Mouse (Mus musculus) intestine, embryonic 14.5 days (tissue): ENCODE measurements at regions not wholly inside any gene's neighbourhood (a gene's known extent, or its start where the extent isn't known, plus 50 kb on each side); places are given as distances from the start of the nearest gene placed in this dataset.

Source experiments
- ATAC-seq: fragments of 200-750 bp; cut with Nextera tagmentation; replicated peaks from 2 replicates; pipeline ENCODE4 v1.8.0; 2017; ENCODE audit warnings: low read depth, moderate number of reproducible peaks, moderate TSS enrichment, moderate library complexity; ENCODE audit not compliant: low FRiP score, low TSS enrichment
- DNase-seq: peaks from one replicate; pipeline ENCODE4 v3.0.0-alpha.2; 2018; ENCODE audit warnings: low spot score
- H3K27ac ChIP-seq: fragments of 300-500 bp; sonication (generic); 2 replicates; pipeline ENCODE4 v1.5.1; 2014; ENCODE audit warnings: low read depth, mild to moderate bottlenecking, control low read depth
- H3K27me3 ChIP-seq: fragments of 300-500 bp; sonication (generic); replicated peaks from 2 replicates; pipeline ENCODE4 v1.6.1; 2014; ENCODE audit warnings: low read length, control low read depth; ENCODE audit not compliant: control insufficient read depth, insufficient read depth
- H3K36me3 ChIP-seq: fragments of 300-500 bp; sonication (generic); 2 replicates; pipeline ENCODE4 v1.6.1; 2014; ENCODE audit warnings: low read length, control low read depth; ENCODE audit not compliant: control insufficient read depth, insufficient read depth
- H3K4me1 ChIP-seq: fragments of 300-500 bp; sonication (generic); replicated peaks from 2 replicates; pipeline ENCODE4 v1.6.1; 2014; ENCODE audit warnings: low read length, control low read depth, mixed read lengths; ENCODE audit not compliant: control insufficient read depth, insufficient read depth
- H3K4me2 ChIP-seq: fragments of 300-500 bp; sonication (generic); 2 replicates; pipeline ENCODE4 v1.6.1; 2014; ENCODE audit warnings: low read length
- H3K4me3 ChIP-seq: fragments of 300-500 bp; sonication (generic); 2 replicates; pipeline ENCODE4 v1.5.1; 2014; ENCODE audit warnings: low read depth, low read length, control low read depth, mixed read lengths
- H3K9ac ChIP-seq: fragments of 300-500 bp; sonication (generic); 2 replicates; pipeline ENCODE4 v1.6.1; 2014; ENCODE audit warnings: mild to moderate bottlenecking, low read length
- H3K9me3 ChIP-seq: fragments of 300-500 bp; sonication (generic); 2 replicates; pipeline ENCODE4 v1.6.1; 2016; ENCODE audit warnings: low read length, control low read depth; ENCODE audit not compliant: control insufficient read depth
- WGBS: fragments of 180-500 bp; shearing (Covaris S2); extraction: QIAGEN DNeasy Blood & Tissue Kit; methylation state at CpG from one replicate; pipeline ENCODE4 v1.1.7; 2014; 5-methylcytosine and 5-hydroxymethylcytosine counted together

DNA sequence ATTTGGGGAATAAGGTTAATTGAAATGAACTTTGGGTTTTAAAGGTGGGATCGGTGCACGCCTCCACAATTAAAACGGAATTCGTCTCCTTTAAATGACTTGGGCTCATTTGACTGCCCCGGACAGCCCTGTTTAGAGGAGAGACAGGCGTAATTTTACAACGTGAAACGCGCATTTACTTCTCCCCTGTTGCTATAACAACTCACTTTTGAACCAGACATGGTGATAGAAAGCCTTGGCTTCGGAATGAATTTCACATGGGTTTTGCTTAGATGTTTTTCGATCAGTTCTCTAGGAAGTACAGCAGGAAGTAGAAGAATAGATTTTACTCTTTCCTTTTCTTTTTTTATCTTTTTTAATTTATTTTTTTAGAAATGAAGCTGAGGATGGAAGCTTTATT is 343.2 kb upstream of the Sash1 start:
- H3K4me2 ChIP-seq = no peak overlapping the region

DNA sequence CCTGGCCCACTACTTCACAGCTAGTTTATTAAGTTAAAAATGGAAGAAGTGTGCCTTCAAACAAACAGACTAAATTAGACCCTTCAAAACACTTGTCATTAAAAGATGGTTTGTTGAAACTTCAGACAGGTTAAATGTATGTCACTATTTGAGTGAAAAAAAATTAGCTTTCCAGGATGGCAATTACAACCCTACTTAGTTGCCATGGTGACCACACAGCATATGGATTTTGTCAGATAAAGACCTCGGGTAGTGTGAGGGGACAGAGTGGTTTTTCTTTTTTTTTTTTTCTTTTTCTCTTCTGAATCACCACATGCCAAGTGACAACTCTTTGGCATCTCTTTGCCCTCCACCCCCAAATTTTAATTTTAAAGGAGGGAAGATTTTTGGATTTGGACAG is 341.5 kb upstream of the Sash1 start:
- DNase-seq (no peak), ATAC-seq (no peak)
- H3K9me3 ChIP-seq = no peaks in the 10 kb centered on the region
- H3K27me3 ChIP-seq = no peaks in the 10 kb centered on the region
- no peaks in the 10 kb centered on the region for H3K4me1 ChIP-seq
- H3K27ac ChIP-seq = no peak overlapping the region
- 0% methylated on average over 1 of the region's 1 CpGs for WGBS
- H3K4me2 ChIP-seq = no peak overlapping the region
- H3K9ac ChIP-seq = no peak overlapping the region
- H3K36me3 ChIP-seq = no peaks in the 10 kb centered on the region
- H3K4me3 ChIP-seq = no peak overlapping the region

More for the DNA sequence above, 343.2 kb upstream of the Sash1 start:
- Histone ChIP-seq H3K9me3 (no peaks in the 10 kb centered on the region), H3K9ac (no peak overlapping the region), H3K27ac (no peak overlapping the region), H3K4me3 (no peak overlapping the region), H3K4me1 (no peaks in the 10 kb centered on the region), H3K27me3 (no peaks in the 10 kb centered on the region), H3K36me3 (no peaks in the 10 kb centered on the region)
- DNase-seq (no peak), ATAC-seq (no peak)
- WGBS = 86% methylated on average over 11 of the region's 11 CpGs

DNA sequence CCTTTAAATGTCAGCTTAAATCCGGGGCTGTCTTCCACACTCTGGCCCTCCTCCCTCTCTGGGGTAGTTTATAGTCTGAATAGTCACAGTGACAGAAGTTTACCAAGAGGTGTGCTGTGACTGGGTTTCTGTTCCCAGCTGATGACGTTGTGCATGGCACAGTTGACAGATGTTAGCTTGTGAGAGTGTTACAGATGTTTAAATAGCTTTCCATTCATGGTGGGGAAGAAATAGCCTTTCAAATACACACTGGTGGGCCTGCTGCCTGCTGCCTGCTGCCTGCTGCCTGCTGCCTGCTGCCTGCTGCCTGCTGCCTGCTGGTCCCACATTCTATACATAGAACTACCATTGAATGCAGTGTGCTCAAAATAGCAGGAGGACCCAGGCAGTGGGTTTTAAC is 324.8 kb upstream of the Sash1 start:
- no peaks in the 10 kb centered on the region for H3K27me3 ChIP-seq
- H3K4me1 ChIP-seq = no peaks in the 10 kb centered on the region
- no peak overlapping the region for H3K9ac ChIP-seq
- no peak for ATAC-seq
- H3K9me3 ChIP-seq = no peaks in the 10 kb centered on the region
- DNase-seq = no peak
- H3K27ac ChIP-seq = no peak overlapping the region
- H3K4me2 ChIP-seq = no peak overlapping the region
- H3K36me3 ChIP-seq = no peaks in the 10 kb centered on the region
- WGBS = 11% methylated on average over 2 of the region's 2 CpGs
- H3K4me3 ChIP-seq = no peak overlapping the region

DNA sequence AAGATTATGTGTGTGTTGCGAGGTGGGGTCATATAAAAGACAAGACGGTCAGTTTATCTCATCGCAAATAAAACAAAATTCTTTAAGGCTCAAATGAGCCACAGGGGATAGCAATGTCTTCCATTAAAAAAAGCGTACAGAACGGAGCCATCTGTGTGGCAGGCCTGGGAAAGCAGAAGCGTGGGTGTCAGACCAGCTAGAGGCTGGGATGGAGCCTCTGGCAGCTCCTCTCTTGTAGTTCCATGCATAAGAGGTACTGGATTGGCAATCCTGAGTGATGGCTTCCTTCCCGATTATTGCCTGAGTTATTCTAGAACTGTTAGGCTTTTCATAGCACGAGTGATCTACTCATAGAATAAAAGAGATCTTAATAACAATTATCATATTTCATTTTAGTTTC is 318.2 kb upstream of the Sash1 start:
- Histone ChIP-seq H3K4me3 (no peak overlapping the region), H3K4me2 (no peak overlapping the region), H3K27ac (no peak overlapping the region), H3K4me1 (no peaks in the 10 kb centered on the region), H3K36me3 (no peaks in the 10 kb centered on the region), H3K9me3 (no peaks in the 10 kb centered on the region), H3K27me3 (no peaks in the 10 kb centered on the region), H3K9ac (no peak overlapping the region)
- WGBS = 74% methylated on average over 8 of the region's 8 CpGs
- no peak for ATAC-seq
- no peak for DNase-seq

DNA sequence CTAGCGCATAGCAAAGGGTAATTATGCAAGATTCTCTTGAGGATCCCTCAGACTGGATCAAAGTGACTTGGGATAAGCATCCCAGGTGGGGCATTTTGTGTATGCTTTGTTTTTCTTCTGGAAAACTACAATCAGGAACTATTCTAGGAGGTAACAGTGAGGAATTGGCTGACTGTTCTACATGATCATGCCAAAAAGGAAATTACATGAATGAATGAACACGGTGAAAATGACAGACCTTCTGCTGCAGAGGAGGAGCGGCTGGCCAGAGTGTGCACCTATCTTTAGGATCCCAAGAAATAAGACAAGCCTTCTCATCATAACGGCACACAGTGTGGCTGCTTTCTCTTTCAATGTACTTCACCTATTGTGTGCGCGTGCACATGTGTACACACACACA is 317.5 kb upstream of the Sash1 start:
- DNase-seq (no peak), ATAC-seq (no peak)
- WGBS = 84% methylated on average over 6 of the region's 6 CpGs
- no peaks in the 10 kb centered on the region for H3K36me3 ChIP-seq
- no peak overlapping the region for H3K4me3 ChIP-seq
- H3K4me2 ChIP-seq = no peak overlapping the region
- H3K4me1 ChIP-seq = no peaks in the 10 kb centered on the region
- no peak overlapping the region for H3K27ac ChIP-seq
- no peaks in the 10 kb centered on the region for H3K27me3 ChIP-seq
- H3K9ac ChIP-seq = no peak overlapping the region
- no peaks in the 10 kb centered on the region for H3K9me3 ChIP-seq

DNA sequence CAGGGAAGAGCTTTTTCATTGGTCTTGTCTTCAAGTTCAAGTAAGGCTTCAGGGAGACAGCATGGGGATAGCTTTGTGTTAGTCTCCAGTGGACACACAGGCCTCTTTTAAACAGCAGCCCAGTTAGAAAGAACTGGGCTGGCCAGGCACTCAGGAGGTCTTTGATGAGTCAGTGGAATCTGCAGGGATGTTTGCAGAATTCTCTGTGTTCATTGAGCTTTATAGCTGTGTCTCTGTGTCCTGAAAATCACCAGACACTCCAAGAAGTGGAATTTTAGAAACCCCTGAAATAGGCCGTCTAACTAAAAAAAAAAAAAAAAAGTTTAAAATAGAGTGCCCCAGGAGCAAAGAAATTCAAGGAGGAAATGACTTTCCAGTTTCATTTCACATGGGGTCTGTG is 317.1 kb upstream of the Sash1 start:
- WGBS = 40% methylated on average over 1 of the region's 1 CpGs
- DNase-seq = no peak
- H3K4me3 ChIP-seq = no peak overlapping the region
- H3K36me3 ChIP-seq = no peaks in the 10 kb centered on the region
- no peak overlapping the region for H3K4me2 ChIP-seq
- H3K4me1 ChIP-seq = no peaks in the 10 kb centered on the region
- H3K9ac ChIP-seq = no peak overlapping the region
- no peaks in the 10 kb centered on the region for H3K27me3 ChIP-seq
- no peak overlapping the region for H3K27ac ChIP-seq
- no peak for ATAC-seq
- no peaks in the 10 kb centered on the region for H3K9me3 ChIP-seq

DNA sequence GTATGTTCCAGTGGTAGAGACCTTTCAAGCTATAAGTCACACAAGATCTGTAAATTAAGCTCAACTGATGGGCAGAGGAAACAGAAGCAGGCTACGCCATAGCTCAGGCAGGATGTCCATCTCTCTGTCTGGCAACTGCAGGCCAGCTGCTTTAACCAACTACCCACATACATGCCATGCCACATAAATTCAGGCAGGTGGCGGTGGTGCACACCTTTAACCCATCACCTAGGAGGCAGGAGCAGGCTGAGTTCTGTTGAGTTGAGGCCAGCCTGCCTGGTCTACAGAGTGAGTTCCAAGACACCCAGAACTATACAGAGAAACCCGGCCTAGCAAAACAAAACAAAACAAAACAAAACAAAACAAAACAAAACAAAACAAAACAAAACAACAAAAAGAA is 289.1 kb upstream of the Sash1 start:
- Histone ChIP-seq H3K36me3 (no peaks in the 10 kb centered on the region), H3K9ac (no peak overlapping the region), H3K4me3 (no peak overlapping the region), H3K4me1 (no peaks in the 10 kb centered on the region), H3K27me3 (no peaks in the 10 kb centered on the region), H3K4me2 (no peak overlapping the region), H3K27ac (no peak overlapping the region), H3K9me3 (no peaks in the 10 kb centered on the region)
- no peak for ATAC-seq
- 63% methylated on average over 3 of the region's 3 CpGs for WGBS
- DNase-seq = no peak

DNA sequence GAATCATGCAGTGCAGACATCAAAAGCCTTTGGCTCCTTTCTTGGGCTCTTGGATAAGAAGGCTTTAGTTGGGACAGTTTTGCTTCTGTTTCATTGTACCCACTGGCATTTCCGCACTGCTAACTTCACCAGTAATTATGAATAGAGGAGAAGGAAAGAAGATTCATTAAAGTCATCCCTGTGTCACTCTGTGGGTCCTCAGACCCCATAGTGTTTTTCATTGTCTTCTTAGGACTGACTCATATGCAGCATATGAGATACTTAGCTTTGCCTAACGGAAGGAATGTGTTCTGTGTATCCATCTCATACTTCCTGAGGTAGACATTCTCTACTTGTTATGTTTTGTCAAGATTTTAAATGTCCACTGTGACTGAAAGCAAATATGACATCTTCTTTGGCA is 287.6 kb upstream of the Sash1 start:
- Histone ChIP-seq H3K4me1 (no peaks in the 10 kb centered on the region), H3K27ac (no peak overlapping the region), H3K27me3 (no peaks in the 10 kb centered on the region), H3K36me3 (no peaks in the 10 kb centered on the region), H3K9me3 (no peaks in the 10 kb centered on the region), H3K9ac (no peak overlapping the region), H3K4me3 (no peak overlapping the region), H3K4me2 (no peak overlapping the region)
- WGBS = 95% methylated on average over 2 of the region's 2 CpGs
- ATAC-seq (no peak), DNase-seq (no peak)

DNA sequence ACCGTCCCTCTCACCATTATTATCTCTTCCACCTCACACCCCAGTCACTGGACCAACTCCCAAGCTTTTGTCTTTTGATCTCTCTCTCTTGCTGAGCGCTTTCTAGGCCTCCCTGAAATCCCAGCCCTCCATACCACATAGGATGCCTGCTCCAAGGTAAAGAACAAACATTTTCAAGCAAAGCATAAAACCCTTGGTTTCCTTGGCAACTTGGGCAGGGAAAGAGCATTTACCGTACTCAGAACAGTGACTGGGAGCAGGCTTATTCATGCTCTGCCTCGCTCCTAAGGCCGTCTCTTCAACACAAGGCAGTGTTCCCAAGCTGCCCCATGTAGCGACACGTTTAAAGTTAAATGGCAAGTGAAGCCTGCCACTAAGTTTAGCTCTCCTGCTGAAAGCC is 282.9 kb upstream of the Sash1 start:
- no peak for DNase-seq
- WGBS = 85% methylated on average over 7 of the region's 7 CpGs
- no peak for ATAC-seq
- Histone ChIP-seq H3K4me1 (no peaks in the 10 kb centered on the region), H3K4me2 (no peak overlapping the region), H3K36me3 (no peaks in the 10 kb centered on the region), H3K4me3 (no peak overlapping the region), H3K27ac (no peak overlapping the region), H3K9me3 (0 out of 2 replicates have a peak, but pooled peaks cover 8% of the 10 kb centered on the region), H3K27me3 (no peaks in the 10 kb centered on the region), H3K9ac (no peak overlapping the region)
